Mouse (Mus musculus) inflammation-experienced regulatory T-cells, adult 6 months (primary cell): ENCODE results near the gene Sorl1. TPM values are rescaled to one million over a fixed set of nuclear protein-coding genes. Genes with fewer than 3 reads are reported as not detected.

ENCODE experiments used
- polyA plus RNA-seq, 3 experiments: library from polyadenylated mRNA; unstranded; fragments of 100-300 nt; shearing (Covaris generic); gene quantifications; one replicate each; pipeline ENCODE4 v1.2.1; 2017

Sorl1 gene
- polyA plus RNA-seq, 3 experiments from 2014 or later: 27.5 to 44.9 (median 29.1) TPM

Other genes with a start within 250 kb of the Sorl1 start
- 10 to 100 TPM; 74.1 to 93.1 (median 90.4) TPM for gene Sc5d, start 140.0 kb upstream of the Sorl1 start, polyA plus RNA-seq